Mouse (Mus musculus) E14TG2a.4 (cell line): ENCODE measurements around the gene Mipol1.

ENCODE experiments used
- CTCF ChIP-seq: conservative IDR thresholded peaks from 2 replicates; pipeline ENCODE4 v1.5.1; 2014; ENCODE audit warnings: low read length
- NANOG ChIP-seq: IDR thresholded peaks from 2 replicates; pipeline ENCODE4 v1.6.1; 2014; ENCODE audit warnings: borderline replicate concordance, low read length, mixed read lengths
- POU5F1 ChIP-seq: IDR thresholded peaks from 2 replicates; pipeline ENCODE4 v1.6.1; 2014; ENCODE audit warnings: low read length, borderline replicate concordance

- TF ChIP-seq CTCF = no peak
- TF ChIP-seq POU5F1 = no peak
- no peak for TF ChIP-seq NANOG
These were observed 266.3 kb downstream of the Mipol1 start for GRCm38 (mm10) chr12:57496347-57497119.
